Mouse (Mus musculus) lung, adult 2 months (tissue): ENCODE measurements at regions not wholly inside any gene's neighbourhood (a gene's known extent, or its start where the extent isn't known, plus 50 kb on each side); places are given as distances from the start of the nearest gene placed in this dataset.

Experiments used
- CTCF ChIP-seq: fragments of 200-500 bp; IDR thresholded peaks from 2 replicates; pipeline ENCODE4 v1.5.1; 2011; ENCODE audit warnings: mild to moderate bottlenecking, low read length, control low read depth; ENCODE audit not compliant: insufficient read depth
- POLR2A ChIP-seq: fragments of 200-500 bp; IDR thresholded peaks from 2 replicates; pipeline ENCODE4 v1.6.1; 2011; ENCODE audit warnings: low read depth, mild to moderate bottlenecking, control low read depth, low read length, borderline replicate concordance; ENCODE audit errors: extremely low read depth

DNA sequence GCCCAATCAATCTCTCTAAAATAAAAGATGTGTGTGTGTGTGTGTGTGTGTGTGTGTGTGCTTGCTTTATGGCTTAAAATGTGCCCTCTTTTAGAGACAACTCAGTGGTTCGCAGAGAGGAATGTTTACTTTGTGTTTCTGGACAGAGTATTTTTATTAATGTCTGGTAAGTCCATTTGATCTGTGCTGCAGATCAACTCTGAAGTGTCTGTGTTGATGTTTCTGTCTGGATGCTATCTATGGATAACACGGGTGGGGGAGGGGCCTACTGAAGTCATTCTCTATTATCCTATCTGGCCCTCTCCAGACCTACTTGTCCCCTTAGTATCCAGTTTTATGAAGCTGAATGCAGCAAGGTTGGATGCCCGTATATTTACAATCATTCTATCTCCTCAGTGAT is 304.3 kb downstream of the Glrx3 start:
- TF ChIP-seq CTCF (no peak), POLR2A (no peak)
